Mouse (Mus musculus) T-helper 1 cell (primary cell): ENCODE measurements around the gene Ppp1r18.
"Not testable (repeated sequence)": the region's sequence is repeated elsewhere in the genome, so short reads cannot be mapped to it uniquely, and the experiment has no call there.

Experiments
- in situ Hi-C: fragments of 300-600 bp; cut with MboI, MseI; formaldehyde crosslinking; loops from one replicate; pipeline ENCODE4 v1.15.1; 2025; ENCODE audit warnings: high pct_unique_total_duplicates

Ppp1r18 gene

DNA sequence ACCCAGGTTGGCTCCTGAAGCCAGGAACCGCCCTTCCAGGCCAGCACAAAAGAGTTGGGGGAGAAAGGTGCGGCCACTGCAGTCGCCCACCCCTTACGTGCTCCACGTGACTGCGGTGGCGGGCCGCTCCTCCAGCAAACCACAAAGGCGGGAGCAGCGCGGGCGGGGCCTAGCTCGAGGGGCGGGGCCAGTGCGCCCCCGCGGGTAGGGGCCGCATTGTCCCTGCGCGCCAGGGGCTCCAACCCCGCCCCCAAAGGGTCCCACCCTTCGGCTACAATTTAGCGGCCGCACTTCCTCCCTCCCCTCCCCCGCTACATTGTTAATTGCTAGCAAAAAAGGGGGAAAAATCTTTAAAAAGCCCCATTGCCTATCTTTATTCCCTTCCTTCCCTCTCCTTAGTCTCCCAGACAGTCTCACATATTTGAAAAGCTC lies 28.4 kb upstream of the Ppp1r18 start:
- in situ Hi-C loops: no loop called here

DNA sequence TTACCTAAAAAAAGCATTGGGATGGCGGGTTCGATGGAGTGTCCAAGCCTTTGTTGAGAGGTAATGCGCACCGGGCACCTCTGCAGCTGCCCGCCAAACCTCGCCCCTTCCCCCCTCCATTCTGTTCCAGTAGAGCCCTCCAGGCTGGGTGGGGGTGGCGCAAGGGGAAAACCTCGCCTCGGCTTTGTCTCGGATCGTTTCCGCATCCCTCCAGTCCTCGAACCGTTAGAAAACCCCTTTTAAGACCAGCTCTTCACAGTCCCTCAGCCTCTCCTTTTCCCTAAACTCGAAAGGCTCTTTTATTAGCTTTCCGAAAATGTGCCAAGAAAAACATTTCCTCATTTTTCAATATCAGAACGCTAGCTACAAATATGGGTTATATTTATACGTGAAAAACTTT lies 27.9 kb upstream of the Ppp1r18 start:
- in situ Hi-C loops: no loop called here

DNA sequence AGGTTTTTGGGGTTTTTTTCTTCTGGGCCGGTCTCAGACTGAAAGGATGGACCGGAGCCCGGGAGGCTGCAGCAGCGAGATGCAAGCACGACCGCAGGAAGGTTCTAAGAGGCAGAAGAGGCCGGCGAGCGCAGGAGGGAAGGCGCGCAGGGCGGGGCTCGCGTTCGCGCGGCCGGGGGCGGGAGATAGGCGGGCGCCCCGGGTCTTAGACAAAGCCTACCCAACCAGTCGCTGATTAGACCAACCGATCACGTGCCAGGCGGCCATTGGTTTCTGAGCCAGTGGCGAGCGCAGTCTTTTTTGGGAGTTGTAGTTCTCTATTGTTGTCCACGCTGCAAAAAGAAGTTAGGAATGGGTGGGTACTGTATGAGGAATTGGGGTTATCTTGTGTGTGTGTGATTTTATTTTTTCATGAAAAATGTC lies 27.3 kb upstream of the Ppp1r18 start, which contains the start of gene Tubb5:
TSS of gene Tubb5 (minus strand) at position 185 of the 423 bp plus-strand sequence.
- in situ Hi-C loops: no loop called here

DNA sequence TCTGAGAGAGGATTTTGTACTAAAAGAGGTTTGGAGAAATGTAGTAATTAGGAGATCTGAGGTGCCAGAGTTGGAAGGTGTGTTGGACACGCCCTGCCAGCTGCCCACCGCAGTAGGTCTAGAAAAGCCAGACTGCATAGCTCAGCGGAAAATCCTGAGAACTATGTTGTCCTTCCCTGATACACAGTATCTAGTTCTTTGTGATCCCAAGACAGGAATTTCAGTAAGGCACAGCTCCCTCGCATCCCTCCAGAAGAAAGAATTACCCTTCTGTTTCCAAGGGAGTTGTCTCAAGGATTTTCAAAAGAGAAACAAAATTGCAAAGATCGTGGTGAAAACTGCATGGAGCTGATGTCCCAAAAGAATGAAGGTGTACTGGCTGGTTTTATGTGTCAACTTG lies 26.8 kb upstream of the Ppp1r18 start:
- in situ Hi-C loops: no loop called here

DNA sequence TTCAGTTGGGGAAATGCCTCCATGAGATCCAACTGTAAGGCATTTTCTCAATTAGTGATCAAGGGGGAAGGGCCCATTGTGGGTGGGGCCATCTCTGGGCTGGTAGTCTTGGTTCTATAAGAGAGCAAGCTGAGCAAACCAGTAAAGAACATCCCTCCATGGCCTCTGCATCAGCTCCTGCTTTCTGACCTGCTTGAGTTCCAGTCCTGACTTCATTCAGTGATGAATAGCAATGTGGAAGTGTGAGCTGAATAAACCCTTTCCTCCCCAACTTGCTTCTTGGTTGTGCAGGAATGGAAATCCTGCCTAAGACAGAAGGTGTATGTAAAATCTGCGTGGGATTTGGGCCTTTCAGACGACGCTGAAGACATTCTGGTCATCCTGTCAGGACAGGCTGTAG lies 26.4 kb upstream of the Ppp1r18 start:
- in situ Hi-C loops: not testable (repeated sequence)

DNA sequence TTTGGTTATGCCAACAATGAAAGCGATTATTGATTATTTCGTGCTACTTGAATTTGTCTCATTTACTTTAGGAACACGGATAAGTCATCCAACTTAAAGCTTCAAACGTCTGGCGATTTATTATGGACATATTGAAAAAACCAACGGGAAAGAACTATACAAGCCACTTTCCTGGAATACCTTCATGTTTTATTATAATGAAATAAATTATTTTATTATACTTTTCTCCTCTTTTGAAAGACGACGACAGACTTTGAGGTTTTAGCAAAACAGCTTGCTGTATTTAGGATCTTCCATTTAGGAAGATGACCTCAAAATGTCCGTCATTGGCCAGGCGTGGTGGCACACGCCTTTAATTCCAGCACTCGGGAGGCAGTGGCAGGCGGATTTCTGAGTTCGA lies 24.8 kb upstream of the Ppp1r18 start:
- in situ Hi-C loops: no loop called here

DNA sequence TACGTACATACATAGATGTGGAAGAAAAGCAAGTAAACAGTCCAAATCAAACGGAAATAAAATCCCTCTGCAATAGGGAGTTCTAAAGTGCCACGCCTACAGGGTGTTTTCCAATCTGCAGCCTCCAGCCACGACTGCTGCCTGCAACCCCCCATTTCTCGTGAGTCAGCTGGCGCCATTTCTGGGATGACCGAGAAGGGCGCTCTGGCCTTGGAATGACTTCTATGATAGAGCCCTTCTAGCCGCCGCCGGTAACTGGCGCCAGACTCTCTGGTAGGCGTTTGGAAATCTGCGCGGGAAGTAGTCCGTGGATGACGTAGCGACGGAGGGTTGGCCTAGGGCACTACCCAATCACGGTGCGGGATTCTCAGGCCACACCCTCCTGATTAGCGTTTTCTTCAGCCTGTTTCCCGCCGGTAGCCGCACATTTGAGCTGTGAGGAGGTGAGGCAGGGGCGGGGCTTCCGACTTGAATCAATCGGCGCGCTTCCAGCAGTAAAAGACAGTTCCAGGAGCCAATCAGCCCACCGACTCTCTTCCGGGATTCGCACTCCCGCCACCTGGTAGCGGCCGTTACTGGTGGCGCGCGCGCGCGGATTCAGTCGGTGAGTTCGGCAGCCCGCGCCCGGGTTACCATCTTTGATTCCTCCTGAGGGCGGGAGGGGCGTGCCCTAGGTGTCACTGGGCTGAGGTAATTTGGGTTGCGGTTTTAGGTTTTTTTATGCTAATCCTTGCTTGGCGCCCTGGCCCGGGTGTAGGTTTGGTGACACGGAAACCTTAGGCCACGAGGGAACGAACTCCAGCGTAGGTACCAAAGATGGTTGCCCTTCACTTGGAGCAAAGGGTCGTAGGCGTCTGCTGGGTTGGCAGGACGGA lies 24.1 kb upstream of the Ppp1r18 start, which contains the start of gene Mdc1:
TSS of gene Mdc1 (plus strand) at position 440 of the 875 bp plus-strand sequence.
- in situ Hi-C loops: no loop called here

DNA sequence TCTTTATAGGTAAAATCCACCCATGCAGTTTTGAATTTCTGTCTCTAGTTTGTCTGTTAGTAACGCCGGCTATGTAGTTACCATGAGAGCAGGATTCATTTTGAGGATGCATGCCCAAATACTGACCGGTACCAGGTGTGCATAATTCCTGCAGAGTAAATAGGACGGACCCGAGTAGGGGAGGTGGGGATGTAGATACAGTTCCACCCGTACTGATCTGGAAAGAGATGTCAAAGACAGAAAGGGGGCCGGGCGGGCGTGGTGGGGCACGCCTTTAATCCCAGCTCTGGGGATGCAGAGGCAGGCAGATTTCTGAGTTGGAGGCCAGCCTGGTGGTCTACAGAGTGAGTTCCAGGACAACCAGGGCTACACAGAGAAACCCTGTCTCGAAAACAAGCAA lies 23.4 kb upstream of the Ppp1r18 start:
- in situ Hi-C loops: no loop called here

DNA sequence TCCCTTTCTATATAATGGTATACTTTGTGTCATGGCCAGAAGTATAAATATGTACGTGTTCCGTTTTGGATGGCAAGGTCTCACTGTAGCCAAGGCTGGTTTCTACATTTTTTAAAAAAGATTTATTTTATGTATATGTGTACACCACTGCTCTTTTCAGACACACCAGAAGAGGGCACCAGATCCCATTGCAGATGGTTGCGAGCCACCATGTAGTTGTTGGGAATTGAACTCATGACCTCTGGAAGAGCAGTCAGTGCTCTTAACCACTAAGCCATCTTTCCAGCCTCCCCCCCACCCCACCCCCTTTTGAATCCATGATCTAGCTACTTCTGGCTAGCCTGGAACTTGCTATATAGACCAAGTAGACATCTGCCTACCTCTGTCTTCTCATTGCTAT lies 21.9 kb upstream of the Ppp1r18 start:
- in situ Hi-C loops: no loop called here

DNA sequence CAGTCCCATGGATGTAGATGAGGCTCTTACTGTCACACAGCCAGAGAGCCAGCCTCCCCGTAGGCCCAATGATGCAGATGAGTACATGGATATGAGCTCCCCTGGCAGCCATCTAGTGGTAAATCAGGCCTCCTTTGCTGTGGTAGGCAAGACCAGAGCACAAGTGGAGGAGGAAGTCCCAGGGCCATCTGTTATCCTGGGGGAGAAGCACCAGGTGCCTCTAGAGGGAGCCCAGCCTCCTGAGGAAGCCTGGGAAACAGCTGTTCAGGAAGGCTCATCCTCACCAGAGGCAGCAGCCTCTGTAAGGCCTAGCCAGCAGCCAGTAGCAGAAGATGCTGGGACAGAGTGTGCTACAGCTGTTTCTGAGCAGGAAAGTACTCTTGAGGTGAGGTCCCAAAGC lies 17.3 kb upstream of the Ppp1r18 start:
- in situ Hi-C loops: no loop called here

DNA sequence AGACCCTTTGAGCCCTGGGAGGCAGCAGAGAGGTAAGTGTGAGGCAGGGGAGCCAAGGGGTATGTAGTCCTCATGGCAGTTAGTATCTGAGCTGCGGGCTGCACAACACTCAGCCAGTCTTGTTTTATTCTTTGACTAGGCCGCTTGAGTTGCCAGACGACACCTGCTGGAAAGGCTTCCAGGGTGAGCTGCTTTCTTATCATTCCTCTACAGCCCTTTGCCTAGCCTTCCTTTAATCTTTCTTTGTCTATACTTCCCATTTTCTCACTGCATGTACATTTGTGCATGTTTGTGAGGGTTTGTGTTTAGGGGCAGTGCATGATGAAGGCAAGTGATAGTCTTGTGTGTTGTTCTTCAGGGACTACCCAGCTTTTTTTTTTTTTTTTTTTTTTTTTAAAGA lies 14.4 kb upstream of the Ppp1r18 start:
- in situ Hi-C loops: loop anchor here (25.0 kb wide), 1 partner anchor 1664 kb away; the partner anchor contains the start of genes Psmb8, Psmb9 and Tap1

DNA sequence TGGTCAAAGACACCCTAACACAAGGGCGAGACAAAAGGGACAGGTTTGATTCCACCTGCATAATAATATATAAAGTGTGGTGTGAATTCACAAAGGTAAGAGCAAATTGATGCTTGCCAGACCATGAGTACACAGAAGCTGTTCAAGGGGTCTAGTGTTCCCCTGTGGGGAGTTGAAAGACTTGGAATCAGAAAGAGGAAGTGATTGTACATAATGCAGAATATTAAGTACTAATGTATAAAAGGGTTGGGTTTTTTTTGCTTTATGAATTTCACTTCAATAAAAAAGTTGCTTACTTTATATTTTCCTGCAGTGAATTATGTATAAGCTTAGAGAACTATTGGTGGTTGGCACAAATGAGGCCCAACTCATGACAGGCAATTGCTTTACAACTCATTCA lies 6.0 kb upstream of the Ppp1r18 start:
- in situ Hi-C loops: loop anchor here (25.0 kb wide), 1 partner anchor 1672 kb away; the partner anchor contains the start of genes Psmb8, Psmb9 and Tap1

DNA sequence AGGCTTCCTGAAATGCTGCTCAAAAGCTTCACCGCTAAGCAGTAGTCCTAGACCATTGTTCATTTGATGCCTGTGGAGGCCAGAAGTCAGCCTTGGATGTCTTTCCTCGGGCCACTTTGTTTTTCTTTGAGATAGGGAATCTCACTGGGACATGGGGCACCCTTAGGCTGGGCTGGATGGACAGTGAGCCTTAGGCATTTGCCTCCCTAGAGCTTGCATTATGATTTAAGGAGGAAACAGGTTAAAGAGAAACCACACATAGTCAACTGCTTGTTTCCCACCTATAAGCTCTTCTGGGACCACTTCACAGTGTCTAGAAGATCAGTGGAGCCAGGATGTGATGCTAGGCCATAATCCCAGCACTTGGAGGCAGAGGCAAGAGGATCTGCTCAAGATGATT lies 5.6 kb upstream of the Ppp1r18 start:
- in situ Hi-C loops: loop anchor here (25.0 kb wide), 1 partner anchor 1673 kb away; the partner anchor contains the start of genes Psmb8, Psmb9 and Tap1

DNA sequence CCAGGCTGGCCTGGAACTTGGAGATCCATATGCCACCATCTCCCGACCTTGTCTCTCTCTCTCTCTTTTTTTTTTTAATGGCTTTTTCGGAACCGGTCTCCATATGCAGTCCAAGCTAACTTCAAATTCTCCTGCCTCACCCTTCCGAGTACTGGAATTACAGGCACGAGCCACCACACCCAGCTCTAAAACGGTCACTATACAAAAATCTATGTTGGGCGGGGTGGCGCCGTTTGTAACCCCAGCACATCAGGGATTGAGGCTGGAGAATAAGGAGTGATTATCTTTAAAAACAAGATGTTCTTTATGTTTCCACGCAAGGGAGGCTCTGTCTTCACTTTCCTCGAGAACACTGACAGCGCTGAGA lies 4.6 kb upstream of the Ppp1r18 start:
- in situ Hi-C loops: loop anchor here (25.0 kb wide), 1 partner anchor 1674 kb away; the partner anchor contains the start of genes Psmb8, Psmb9 and Tap1

DNA sequence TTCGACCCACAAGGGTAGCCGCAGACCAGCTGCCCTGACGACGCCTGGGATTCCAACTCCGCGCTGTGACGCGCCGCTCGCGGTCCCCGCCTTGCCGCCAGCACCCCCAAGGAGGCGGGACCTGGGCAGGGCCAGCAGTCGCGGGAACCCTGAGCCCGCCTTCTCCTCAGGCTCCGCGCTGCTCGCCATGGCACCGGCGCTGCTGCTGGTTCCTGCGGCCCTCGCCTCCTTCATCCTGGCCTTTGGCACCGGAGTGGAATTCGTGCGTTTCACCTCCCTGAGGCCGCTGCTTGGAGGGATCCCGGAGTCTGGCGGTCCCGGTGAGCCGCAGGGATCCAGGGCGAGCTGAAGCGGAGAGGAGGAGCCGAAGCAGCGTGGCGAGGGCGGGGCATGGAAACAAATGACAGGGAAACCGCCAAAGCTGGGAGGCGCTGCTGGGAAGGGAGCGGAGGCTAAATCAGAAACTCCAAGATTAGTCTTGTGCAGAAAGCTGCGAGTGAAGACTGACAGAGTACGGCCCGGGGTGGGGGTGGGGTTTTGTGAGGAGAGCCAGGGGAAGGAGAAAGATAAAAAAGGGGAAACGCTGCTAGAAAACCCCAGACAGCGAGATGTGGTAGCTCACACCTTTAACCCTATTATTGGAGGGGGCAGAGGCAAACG lies 4.1 kb upstream of the Ppp1r18 start, which contains the start of gene Nrm:
TSS of gene Nrm (plus strand) at position 121 of the 660 bp plus-strand sequence.
- in situ Hi-C loops: loop anchor here (25.0 kb wide), 1 partner anchor 1674 kb away; the partner anchor contains the start of genes Psmb8, Psmb9 and Tap1

DNA sequence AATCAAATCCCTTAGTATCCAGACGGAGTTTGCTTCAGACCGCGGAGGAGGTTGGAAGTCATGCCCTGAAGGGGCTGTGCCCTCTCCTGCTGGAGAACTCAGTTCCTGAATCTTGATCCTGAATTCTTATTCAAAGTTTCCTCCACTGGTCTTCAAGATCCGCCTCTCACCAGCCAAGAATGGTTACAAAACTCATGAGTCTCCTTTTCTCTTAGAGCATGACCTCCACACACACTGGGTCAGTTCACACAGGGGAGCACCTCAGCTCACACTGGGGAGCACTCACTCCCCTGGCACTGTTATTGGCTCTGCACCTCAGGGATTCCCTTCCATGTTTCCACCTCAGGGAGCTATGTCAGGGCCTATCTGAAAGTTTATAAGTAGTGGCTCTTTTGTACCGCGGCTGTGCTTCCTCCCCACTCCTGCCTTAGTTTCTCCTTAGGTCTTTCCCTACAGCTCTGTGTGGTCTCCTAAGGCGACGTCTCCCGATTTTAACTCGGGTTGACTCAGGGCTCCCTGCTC lies 500 bp upstream of the Ppp1r18 start:
- in situ Hi-C loops: loop anchor here (5.0 to 25.0 kb wide), 2 partner anchors 38 to 1678 kb away; partner anchors contain the start of genes Psmb8, Psmb9 and Tap1

DNA sequence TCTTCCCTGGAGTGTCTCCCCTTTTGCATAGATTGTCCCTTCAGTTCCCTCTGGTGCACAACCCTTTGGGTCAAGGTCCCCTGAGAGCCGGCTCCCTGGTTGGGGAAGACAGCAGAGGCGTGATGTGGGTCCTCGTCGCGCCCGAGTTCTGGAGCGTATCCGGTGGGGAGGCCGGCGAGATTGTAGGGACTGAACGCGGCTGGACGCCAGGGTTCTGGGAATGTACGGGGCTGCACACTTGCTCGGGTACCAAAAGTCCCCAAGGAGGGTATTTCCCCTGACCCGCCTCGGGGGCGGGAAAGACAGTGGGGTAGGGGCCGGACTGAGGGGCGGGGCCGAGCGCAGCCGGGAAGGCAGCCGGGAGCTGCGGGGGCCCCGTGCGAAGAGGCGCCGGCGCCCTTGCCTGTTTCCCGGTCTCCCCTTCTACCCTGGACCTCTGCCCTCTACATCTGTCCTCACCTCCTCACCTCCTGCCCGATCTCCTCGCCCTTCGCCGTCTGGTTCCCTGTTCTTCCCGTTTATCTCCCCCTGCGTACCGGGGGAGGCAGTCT lies 963 bp downstream of the Ppp1r18 start:
- in situ Hi-C loops: loop anchor here (5.0 to 25.0 kb wide), 2 partner anchors 39 to 1679 kb away; partner anchors contain the start of genes Psmb8, Psmb9 and Tap1

DNA sequence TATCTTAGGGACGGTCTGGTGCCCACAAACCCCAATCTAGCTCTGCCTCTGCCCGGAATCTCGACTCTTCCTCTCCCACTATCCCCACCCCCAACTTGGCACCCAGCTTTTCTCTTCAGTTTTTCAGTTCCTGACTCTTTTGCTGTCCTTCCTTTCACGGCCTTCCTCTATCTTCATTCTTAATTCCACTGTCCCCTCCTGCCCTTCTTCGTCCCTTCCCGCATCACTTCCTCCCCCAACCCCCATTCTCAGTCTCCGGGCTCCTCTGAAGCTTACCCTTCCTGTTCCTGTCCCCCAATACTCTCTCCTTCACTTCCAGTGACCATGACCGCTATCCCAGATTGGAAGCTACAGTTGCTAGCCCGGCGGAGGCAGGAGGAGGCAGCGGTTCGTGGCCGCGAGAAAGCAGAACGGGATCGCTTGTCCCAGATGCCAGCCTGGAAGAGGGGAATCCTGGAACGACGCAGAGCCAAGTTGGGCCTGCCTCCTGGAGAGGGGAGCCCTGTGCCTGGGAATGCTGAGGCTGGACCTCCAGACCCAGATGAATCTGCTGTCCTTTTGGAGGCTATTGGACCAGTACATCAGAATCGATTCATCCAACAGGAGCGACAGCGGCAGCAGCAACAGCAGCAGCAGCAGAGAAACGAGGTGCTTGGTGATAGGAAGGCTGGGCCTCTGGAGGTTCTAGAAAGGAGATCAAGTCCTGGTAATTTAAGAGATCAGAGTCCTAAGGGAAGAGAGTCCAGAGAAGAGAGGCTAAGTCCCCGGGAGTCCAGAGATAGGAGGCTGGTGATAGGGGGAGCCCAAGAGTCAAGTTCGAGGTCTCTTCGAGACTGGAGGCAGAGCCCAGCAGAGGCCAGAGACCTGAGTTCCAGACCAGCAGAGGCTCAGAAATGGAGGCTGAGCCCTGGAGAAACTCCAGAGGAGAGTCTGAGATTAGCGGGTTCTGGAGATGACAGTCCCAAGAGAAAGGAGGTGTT lies 1.8 kb downstream of the Ppp1r18 start:
- in situ Hi-C loops: loop anchor here (5.0 to 25.0 kb wide), 2 partner anchors 40 to 1680 kb away; partner anchors contain the start of genes Psmb8, Psmb9 and Tap1

DNA sequence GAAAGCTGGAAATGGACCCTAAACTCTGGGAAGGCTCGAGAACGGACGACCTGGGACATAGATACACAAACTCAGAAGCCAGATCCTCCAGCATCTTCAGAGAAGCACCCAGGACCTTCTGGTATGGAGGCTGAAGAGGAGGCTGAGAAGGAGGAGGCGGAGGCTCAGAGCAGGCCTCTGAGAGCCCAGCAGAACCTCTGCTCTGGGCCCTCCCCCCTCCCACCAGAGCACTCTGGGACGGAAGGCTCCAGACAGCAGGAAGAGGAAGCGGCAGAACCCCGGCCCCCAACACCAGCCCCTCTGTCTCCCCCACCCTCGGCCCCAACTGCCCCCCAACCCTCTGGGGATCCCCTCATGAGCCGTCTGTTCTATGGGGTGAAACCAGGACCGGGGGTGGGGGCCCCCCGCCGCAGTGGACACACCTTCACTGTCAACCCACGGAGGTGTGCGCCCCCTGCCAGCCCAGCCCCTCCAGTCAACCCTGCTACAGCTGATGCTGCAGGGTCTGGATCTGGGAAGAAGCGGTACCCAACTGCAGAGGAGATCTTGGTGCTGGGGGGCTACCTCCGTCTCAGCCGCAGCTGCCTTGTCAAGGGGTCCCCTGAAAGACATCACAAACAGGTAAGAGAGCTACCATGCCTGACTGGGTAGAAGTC lies 2.9 kb downstream of the Ppp1r18 start:
- in situ Hi-C loops: loop anchor here (5.0 to 25.0 kb wide), 2 partner anchors 41 to 1681 kb away; partner anchors contain the start of genes Psmb8, Psmb9 and Tap1
